Mouse (Mus musculus) myocyte (in vitro differentiated cells): ENCODE measurements around the gene Habp2.

Source experiments
- CEBPB ChIP-seq: IDR thresholded peaks from 2 replicates; pipeline ENCODE4 v1.6.1; 2011; ENCODE audit warnings: mild to moderate bottlenecking, moderate library complexity; ENCODE audit not compliant: poor library complexity, insufficient read depth, severe bottlenecking
- E2F4 ChIP-seq: IDR thresholded peaks from one replicate; pipeline ENCODE4 v1.6.1; 2011; ENCODE audit warnings: mild to moderate bottlenecking, control low read depth, moderate library complexity; ENCODE audit not compliant: insufficient read depth
- MAX ChIP-seq: IDR thresholded peaks from one replicate; pipeline ENCODE4 v1.6.1; 2011; ENCODE audit warnings: low read depth, mild to moderate bottlenecking, control low read depth
- MYOD1 ChIP-seq, 3 experiments: IDR thresholded peaks; one replicate each; pipeline ENCODE4 v1.6.1; 2011; ENCODE audit warnings: control low read depth in 2 of 3, low read depth in 2 of 3, mild to moderate bottlenecking in 2 of 3, moderate library complexity in 1 of 3; ENCODE audit not compliant: insufficient read length in 2 of 3, control insufficient read depth in 1 of 3
- POLR2A ChIP-seq: IDR thresholded peaks from one replicate; pipeline ENCODE4 v1.6.1; 2011; ENCODE audit warnings: low read depth, mild to moderate bottlenecking, control low read depth, moderate library complexity; ENCODE audit not compliant: insufficient read length
- POLR2AphosphoS2 ChIP-seq: IDR thresholded peaks from one replicate; pipeline ENCODE4 v1.6.1; 2011; ENCODE audit warnings: low read depth, control low read depth; ENCODE audit not compliant: insufficient read length
- REST ChIP-seq: IDR thresholded peaks from one replicate; pipeline ENCODE4 v1.6.1; 2011; ENCODE audit warnings: mild to moderate bottlenecking, control low read depth, moderate library complexity; ENCODE audit not compliant: insufficient read depth, insufficient read length
- SRF ChIP-seq: IDR thresholded peaks from one replicate; pipeline ENCODE4 v1.6.1; 2011; ENCODE audit warnings: low read depth; ENCODE audit not compliant: control insufficient read depth, insufficient read length
- TCF12 ChIP-seq: IDR thresholded peaks from one replicate; pipeline ENCODE4 v1.6.1; 2011; ENCODE audit warnings: mild to moderate bottlenecking, control low read depth; ENCODE audit not compliant: poor library complexity, insufficient read depth, severe bottlenecking
- TCF3 ChIP-seq: IDR thresholded peaks from one replicate; pipeline ENCODE4 v1.6.1; 2011; ENCODE audit warnings: low read depth, control low read depth; ENCODE audit not compliant: insufficient read length
- USF1 ChIP-seq: IDR thresholded peaks from one replicate; pipeline ENCODE4 v1.6.1; 2011; ENCODE audit warnings: low read depth, mild to moderate bottlenecking, control low read depth, moderate library complexity

DNA sequence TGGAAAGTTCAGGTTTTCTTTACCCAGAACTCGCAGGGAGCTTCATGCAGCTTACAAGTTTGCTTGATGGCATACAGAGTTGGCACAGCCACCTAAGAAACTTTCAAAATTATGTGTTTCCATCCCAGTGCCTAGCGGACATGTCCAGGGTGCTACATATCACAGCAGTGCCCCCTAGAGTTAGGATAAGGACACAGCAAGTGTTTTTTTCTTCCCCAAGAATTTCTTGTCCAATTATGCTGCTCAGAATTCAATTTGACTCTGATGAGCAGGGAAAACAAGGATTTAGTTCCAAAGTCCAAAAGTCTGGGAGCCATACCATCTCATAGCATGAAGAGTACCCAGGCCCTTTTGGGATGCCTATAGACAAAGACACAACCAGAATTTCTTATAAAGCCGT is 59.1 kb downstream of the Habp2 start:
- TF ChIP-seq E2F4 (no peak), POLR2A (no peak), TCF3 (no peak), USF1 (no peak), TCF12 (no peak), CEBPB (no peak), SRF (no peak), MYOD1 (IDR thresholded peaks at IDR 0.05; ENCODE audit: control insufficient read depth in 1 of 3, insufficient read length in 2 of 3, low read depth in 2 of 3) (no peak), MAX (no peak), POLR2AphosphoS2 (no peak), REST (no peak)
